Mouse (Mus musculus) small intestine, adult 2 months (tissue): ENCODE results near the gene Gramd1c.

Experiments
- CTCF ChIP-seq: fragments of 200-500 bp; IDR thresholded peaks from 2 replicates; pipeline ENCODE4 v1.5.1; 2012; ENCODE audit warnings: low read depth, mild to moderate bottlenecking, control low read depth, inconsistent platforms, low read length, moderate library complexity, mixed read lengths; ENCODE audit not compliant: insufficient replicate concordance, insufficient read length; ENCODE audit errors: extremely low read depth
- POLR2A ChIP-seq: fragments of 200-500 bp; IDR thresholded peaks from 2 replicates; pipeline ENCODE4 v1.6.1; 2012; ENCODE audit warnings: low read depth, mild to moderate bottlenecking, control low read depth, inconsistent platforms, low read length, moderate library complexity

DNA sequence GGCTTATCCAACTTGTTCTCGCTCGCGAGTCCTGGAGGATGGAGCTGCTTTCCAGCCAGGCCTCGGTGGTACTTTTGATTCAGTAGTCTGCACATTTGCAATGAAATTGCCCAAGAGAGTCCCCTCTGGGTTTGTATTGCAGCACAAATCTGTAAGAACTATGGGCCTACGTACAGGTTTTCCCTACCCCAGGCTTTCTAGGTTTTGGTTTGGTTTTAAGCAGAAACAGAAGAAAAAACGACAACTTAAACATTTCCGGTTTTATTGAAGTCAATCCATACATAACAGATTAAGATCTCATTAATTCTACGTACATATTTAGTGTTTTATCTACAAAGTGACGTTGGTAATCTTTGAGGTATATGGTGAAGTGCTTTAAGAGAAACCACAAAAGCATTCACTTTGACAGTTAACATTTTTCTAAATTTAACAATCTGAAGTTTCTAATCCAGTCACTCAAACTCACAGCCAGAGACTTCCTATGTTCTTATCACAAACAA lies 83.0 kb downstream of the Gramd1c start:
- TF ChIP-seq CTCF (no peak), POLR2A (no peak)
